Mouse (Mus musculus) ES-Bruce4 (cell line): ENCODE results near the gene Egln2.

Experiments used
- CTCF ChIP-seq: IDR thresholded peaks from one replicate; pipeline ENCODE4 v1.8.1; 2011; ENCODE audit warnings: low read depth, low read length
- EP300 ChIP-seq: IDR thresholded peaks from 2 replicates; pipeline ENCODE4 v1.6.1; 2011; ENCODE audit warnings: low read depth, low read length; ENCODE audit not compliant: insufficient read depth
- POLR2A ChIP-seq: IDR thresholded peaks from one replicate; pipeline ENCODE4 v1.8.1; 2011; ENCODE audit warnings: low read length; ENCODE audit not compliant: insufficient read depth

DNA sequence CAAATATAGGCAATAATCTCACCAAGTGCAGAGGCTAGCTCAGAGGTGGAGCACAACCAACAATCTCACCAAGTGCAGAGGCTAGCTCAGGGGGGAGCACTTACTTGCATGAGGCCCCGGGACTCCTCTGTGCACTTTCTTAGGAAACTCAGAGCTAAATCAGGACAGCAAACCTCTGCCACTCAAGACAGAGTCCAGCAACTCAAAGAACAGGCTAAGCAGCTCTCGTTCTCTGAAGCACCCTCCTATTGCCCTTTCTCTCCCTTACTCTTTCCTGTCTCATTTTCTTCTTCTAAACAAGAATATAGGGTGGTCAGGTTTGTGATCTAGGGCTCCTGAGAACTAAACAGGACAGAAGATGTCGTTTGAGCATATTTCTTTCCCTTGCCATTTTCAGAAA lies 54.6 kb downstream of the Egln2 start:
- TF ChIP-seq CTCF (no peak), POLR2A (no peak), EP300 (no peak)
